Mouse (Mus musculus) ovary, adult 2 months (tissue): ENCODE data around the gene Trip13. TPM values are rescaled to one million over a fixed set of nuclear protein-coding genes. Genes with fewer than 3 reads are reported as not detected.

ENCODE experiments used
- polyA plus RNA-seq: library from polyadenylated mRNA; depleted of rRNA; stranded (reverse); fragments of >200 nt; gene quantifications from 2 replicates; pipeline ENCODE4 v1.2.3, GENCODE M21; 2012; rRNA removed

Trip13 gene
- polyA plus RNA-seq, result 0.76 and 1.3 TPM in 2 replicates

DNA sequence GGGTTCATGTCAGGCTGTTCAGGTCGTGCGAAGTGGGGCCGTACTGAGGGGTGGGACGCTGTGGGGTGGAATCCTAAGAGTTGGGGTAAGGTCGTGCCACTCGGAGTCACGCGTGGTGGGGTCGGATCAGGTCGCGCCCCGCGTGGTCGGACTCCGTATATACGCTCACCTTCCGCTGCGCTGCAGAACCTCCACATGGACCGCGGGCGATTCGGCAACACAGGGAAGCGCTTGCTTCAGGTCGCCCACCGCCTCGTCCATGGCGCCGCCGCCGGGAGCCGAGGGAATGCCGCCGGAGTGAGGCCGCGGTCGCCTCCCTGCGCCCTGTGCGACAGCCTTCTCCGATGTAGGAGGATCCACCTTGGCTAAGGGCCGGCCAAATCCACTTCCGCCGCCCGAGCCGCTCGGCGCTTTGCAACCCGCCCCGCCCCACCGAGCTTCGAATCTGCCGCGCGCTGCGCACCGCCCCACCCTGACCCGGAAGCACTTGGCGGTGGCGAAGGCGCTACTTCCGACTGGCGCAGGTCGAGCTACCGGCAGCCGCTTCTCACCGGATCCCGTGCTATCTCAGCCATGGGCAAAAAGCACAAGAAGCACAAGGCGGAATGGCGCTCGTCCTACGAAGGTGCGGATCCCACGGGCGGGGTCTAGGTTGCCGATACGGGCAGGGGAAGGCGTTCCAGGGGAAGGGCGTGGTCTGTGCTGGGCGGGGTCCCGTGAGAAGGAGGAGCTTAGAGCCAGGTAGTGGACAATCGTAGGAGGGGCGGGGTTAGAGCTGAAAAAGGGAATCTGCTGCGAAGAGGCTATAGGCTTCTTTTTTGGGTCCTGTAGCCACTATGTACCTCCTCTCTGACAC is at the start of gene Trip13, which contains the start of gene Brd9:
Trip13 (minus strand) TSS at position 464 of the 856 bp plus-strand sequence.
Brd9 (plus strand) TSS at position 491 of the 856 bp plus-strand sequence.

DNA sequence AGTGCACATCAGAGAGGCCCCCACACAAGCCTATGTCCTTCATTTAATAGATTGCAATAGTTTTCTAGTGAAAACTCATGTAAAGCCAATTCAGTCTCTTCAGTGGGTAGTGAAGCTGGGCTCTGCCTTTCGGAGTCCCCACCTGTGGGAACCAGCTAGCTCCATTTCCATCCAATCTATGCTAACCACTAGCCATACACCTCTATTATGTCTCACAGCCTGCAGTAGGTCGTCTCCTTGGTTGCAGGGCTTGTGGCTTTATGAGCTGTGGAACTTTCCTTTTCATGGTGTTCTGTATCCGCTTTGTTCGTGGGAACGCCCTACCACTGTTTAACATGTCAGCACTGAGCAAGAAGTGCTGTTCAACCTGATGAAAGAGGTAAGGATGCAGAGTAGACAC is 26.0 kb upstream of the Trip13 start, which contains the start of gene Zdhhc11:
Zdhhc11 (plus strand) TSS at position 301 of the 400 bp plus-strand sequence.

Other genes starting within 250 kb of the Trip13 start
- 0.43 and 0.54 TPM in 2 replicates for gene Slc6a19, start 232.9 kb downstream of the Trip13 start, polyA plus RNA-seq
- 177 and 221 TPM in 2 replicates for gene Slc12a7, start 204.7 kb downstream of the Trip13 start, polyA plus RNA-seq
- 22.0 and 24.5 TPM in 2 replicates for gene Nkd2, start 90.2 kb downstream of the Trip13 start, polyA plus RNA-seq
- gene Brd9, start within 50 bp of the Trip13 start, polyA plus RNA-seq, result 28.5 and 33.3 TPM in 2 replicates
- not detected in 2 replicates for gene Zdhhc11, start 26.1 kb upstream of the Trip13 start, polyA plus RNA-seq
- 5.4 and 6.9 TPM in 2 replicates for gene Tppp, start 71.6 kb upstream of the Trip13 start, polyA plus RNA-seq
- gene Cep72, start 124.5 kb upstream of the Trip13 start, polyA plus RNA-seq, result 3.0 and 4.1 TPM in 2 replicates
- gene Slc9a3, start 183.7 kb upstream of the Trip13 start, polyA plus RNA-seq, result 2.1 and 2.9 TPM in 2 replicates